Mouse (Mus musculus) adrenal gland, postnatal 25 days (tissue): ENCODE results near the gene Tmem116. TPM values are rescaled to one million over a fixed set of nuclear protein-coding genes. Genes with fewer than 3 reads are reported as not detected.
"Not testable (repeated sequence)": the region's sequence is repeated elsewhere in the genome, so short reads cannot be mapped to it uniquely, and the experiment has no call there.

Experiments
- DNase-seq: peaks from one replicate; pipeline ENCODE4 v3.0.0; 2021; ENCODE audit warnings: mixed read lengths
- total RNA-seq: library from RNA; stranded (reverse); gene quantifications from 2 replicates; pipeline ENCODE4 v1.2.3, GENCODE M21; 2021

The Tmem116 gene
- total RNA-seq, 1 experiment from 2014 or later: 5.5 TPM

DNA sequence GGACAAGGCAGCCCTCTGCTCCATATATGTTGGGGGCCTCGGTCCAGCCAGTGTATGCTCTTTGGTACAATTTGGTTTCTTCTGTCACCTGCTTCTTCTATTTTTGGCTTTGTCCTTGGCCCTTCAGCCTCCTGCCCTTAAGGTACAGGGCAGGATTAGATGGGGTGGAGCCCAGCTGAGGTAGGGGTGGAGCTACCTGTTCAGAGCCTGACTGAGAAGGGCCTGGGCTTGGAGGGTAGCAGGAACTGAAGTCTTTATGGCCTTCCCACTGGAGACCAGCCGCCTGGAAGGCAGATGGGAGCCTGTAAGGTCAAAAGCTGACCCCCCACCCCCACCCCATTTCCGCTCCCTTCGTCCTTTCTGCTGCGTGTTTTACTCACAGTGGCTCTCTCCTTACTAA lies 11.3 kb downstream of the Tmem116 start:
- DNase-seq: no peak

GRCm38 (mm10) chr5:121463601-121464250 lies 12.0 kb downstream of the Tmem116 start:
- no peak for DNase-seq

GRCm38 (mm10) chr5:121469566-121469965 lies 17.9 kb downstream of the Tmem116 start:
- no peak for DNase-seq

DNA sequence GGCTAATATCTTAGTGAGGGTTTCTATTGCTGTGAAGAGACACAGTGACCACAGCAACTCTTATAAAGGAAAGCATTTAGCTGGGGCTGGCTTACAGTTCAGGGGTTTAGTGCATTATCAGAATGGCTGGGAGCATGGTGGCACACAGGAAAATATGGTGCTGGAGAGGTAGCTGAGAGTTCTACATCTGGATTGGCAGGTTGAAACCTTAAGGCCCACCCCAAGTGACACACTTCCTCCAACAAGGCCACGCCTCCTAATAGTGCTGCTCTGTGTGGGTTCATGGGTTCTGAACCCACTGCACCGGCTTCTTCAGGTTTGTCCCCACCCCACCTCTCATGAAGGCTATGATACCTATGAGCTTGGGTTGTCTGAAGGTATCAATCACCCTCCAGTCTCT lies 20.7 kb downstream of the Tmem116 start:
- DNase-seq: no peak

GRCm38 (mm10) chr5:121474610-121475009 lies 22.9 kb downstream of the Tmem116 start:
- no peak for DNase-seq

DNA sequence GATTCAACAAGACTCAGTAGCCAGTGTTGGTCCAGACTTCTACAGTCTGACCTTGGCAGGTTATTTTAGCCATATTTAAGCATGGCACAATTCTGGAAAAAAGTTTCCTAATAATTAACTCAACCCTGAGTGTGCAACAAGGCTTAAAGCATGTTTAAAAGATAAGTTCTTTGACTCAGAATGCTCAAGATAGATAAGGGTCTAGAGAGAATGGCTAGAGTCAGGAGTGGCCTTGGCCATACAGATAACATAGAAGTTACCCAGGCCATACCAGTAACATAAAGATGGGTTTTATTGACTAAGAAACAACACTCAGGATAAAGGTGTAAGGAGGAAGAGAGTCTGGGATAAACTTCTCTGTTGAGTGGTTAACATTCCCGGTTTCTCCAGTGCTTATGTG lies 24.3 kb downstream of the Tmem116 start:
- DNase-seq: no peak

DNA sequence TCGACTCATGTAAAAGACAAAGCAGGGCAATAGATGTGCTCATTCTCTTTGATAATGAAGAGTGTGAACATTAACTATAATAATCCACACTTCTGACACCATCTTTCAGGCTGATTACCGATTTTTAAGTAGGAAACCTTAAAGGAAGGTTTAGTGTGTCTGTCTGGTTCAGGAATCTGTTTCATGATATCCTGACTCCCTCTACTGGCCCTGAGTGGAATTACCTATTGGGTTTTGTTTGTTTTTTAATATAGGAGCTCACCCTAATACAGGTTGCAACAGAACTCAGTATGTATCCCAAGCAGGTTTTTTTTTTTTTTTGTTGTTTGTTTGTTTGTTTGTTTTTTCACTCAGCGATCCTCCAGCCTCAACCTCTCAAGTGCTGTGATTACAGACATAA lies 26.0 kb downstream of the Tmem116 start:
- DNase-seq: no peak

DNA sequence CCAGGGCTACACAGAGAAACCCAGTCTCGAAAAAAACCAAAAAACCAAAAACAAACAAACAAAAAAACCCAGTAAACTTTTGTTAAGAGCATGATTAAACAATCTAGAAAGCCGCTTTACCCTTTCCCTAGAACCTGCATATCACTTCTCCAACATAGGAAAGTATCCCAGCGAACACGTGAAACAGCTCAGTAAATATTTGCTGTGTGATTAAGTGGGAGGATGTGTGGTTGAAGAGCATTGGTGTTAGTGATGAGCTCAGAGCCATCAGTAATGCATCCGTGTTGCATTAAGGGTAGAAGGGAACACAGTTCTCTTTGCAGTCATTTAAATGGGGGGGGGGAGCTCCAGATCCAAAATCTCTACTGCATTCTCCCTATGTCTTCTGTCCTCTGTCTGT lies 33.1 kb downstream of the Tmem116 start:
- no peak for DNase-seq

- no peak for DNase-seq
These were observed 41.6 kb downstream of the Tmem116 start for GRCm38 (mm10) chr5:121493305-121493704.

DNA sequence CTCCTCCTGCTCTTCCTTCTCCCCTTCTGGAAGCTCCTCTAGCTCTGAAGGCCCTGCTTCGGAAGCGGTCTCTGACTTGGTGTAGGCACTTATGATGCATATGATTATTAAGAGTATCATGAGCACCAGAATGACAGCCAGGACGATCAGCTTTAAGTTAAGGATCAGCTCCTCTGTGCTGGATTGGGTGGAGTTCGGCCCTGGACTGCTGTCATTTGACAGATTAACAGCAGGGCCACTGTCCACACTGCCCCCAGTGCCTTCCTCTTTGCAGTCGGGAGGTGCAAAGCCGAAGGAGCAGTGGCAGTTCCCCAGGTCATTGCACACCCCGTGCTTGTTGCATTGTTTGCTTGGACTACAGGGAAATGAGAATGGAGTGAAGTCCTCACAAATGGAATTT lies 49.0 kb downstream of the Tmem116 start:
- DNase-seq: no peak

- not testable (repeated sequence) for DNase-seq
These were observed 49.8 kb downstream of the Tmem116 start for GRCm38 (mm10) chr5:121501424-121501996.

- no peak for DNase-seq
These were observed 51.5 kb downstream of the Tmem116 start, which contains the start of gene Adam1b for GRCm38 (mm10) chr5:121503231-121503630. Adam1b (minus strand) TSS chr5:121503435.

- DNase-seq: no peak
These were observed 55.2 kb downstream of the Tmem116 start for GRCm38 (mm10) chr5:121506846-121507245.

GRCm38 (mm10) chr5:121510009-121510408 lies 58.3 kb downstream of the Tmem116 start:
- DNase-seq: no peak

DNA sequence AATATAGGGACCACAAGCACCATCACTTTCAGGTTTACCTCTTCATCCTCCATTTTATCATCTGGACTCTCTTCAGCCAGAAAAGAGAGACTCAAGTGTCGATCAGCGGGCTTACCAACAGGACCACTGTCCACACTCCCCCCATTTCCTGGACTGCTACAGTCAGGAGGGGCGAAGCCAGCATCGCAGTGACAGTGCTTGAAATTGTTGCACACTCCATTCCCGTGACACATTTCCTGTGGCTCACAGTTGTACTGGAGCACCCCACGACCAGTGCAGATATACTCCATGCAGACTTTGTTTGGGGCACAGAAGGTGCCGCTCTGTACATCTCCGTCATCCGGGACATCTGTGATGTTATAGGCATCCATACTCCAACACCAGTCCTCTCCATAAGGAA lies 67.3 kb downstream of the Tmem116 start:
- no peak for DNase-seq

- DNase-seq: not testable (repeated sequence)
These were observed 68.1 kb downstream of the Tmem116 start for GRCm38 (mm10) chr5:121519758-121520157.

- DNase-seq: no peak
These were observed 74.2 kb downstream of the Tmem116 start for GRCm38 (mm10) chr5:121525774-121526450.

GRCm38 (mm10) chr5:121526526-121526925 lies 74.8 kb downstream of the Tmem116 start:
- no peak for DNase-seq

- DNase-seq: peak; percentile 49
These were observed 75.3 kb downstream of the Tmem116 start for GRCm38 (mm10) chr5:121526961-121527360.

- DNase-seq: no peak
These were observed 82.8 kb downstream of the Tmem116 start for GRCm38 (mm10) chr5:121534521-121534920.

- no peak for DNase-seq
These were observed 83.4 kb downstream of the Tmem116 start for GRCm38 (mm10) chr5:121535116-121535515.

DNA sequence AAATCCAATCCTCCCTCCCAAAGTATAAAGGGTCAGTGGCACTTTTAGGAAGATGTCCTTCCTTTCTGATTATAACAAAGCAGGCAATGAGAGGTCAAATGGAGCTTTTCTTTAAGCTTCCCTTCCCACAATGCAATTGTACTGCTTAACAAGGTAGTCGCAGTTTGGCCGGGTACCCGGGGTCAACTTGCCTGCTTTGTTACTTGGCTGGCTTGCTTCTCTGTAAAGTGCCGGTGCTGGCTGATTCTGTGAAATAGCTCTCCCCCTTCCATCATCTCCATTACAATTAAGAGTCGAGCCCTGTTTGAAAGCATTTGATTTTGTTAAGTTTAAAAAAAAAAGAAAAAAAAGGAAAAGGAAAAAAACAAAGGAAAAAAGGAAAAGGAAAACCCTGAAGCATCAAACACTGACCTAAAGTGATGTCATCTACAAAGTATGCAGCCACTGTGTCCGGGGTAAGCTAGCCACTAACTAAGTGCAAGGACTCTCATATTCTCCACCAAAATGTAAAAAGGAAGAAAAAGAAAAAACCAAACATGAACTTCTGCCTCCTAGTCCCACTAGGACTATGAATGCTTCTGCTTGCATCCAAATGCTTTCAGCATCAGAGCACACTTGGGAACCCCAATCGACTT lies 85.3 kb downstream of the Tmem116 start:
- no peak for DNase-seq

DNA sequence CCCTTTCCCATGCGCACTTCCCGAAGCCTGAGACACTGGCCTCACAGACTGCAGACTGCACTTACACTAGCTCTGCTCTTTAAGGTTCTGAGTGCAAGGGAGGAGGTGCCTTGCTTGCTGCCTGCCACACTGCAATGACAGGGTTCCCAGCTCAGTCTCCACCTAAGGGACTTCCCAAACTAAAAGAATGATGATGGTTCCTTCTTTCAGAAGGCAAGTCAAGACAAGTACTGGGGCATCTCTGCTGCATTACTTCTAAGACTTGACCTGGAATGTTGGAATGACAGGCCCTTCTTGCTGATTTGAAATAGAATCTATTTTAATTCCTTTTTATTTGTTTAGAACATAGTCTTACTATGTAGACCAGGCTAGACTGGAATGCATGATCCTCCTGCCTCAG lies 85.9 kb downstream of the Tmem116 start:
- no peak for DNase-seq
